Mouse (Mus musculus): Measurements from ENCODE around the gene Med25. TPM values are rescaled to one million over a fixed set of nuclear protein-coding genes. Genes with fewer than 3 reads are reported as not detected.

Gene Med25
- polyA plus RNA-seq, 1 experiment = 105 TPM

- DNase-seq = no peak
- Histone ChIP-seq H3K4me1 (ENCODE audit: control insufficient read depth, insufficient read depth, low read length) (peaks cover 9% of the 10 kb centered on the region), H3K4me3 (replicated peaks; ENCODE audit: insufficient read depth, low read depth, low read length) (no peak overlapping the region), H3K27ac (ENCODE audit: insufficient read depth, low read length) (no peak overlapping the region), H3K27me3 (ENCODE audit: control insufficient read depth, insufficient read depth, low read length) (no peaks in the 10 kb centered on the region)
- TF ChIP-seq POLR2A (IDR thresholded peaks at IDR 0.05; ENCODE audit: borderline replicate concordance, insufficient read depth, low read length) (no peak), CTCF (IDR thresholded peaks at IDR 0.05; ENCODE audit: borderline replicate concordance, insufficient read depth, low read depth, low read length) (no peak)
- WGBS = 91% methylated on average over 2 of the region's 2 CpGs
Measured at GRCm38 (mm10) chr7:44853065-44853464, 39.4 kb downstream of the Med25 start.

- H3K27ac ChIP-seq (ENCODE audit: insufficient read depth, low read length) = no peak overlapping the region
- H3K4me3 ChIP-seq (replicated peaks; ENCODE audit: insufficient read depth, low read depth, low read length) = no peak overlapping the region
- H3K27me3 ChIP-seq (ENCODE audit: control insufficient read depth, insufficient read depth, low read length) = no peaks in the 10 kb centered on the region
- peaks cover 9% of the 10 kb centered on the region for H3K4me1 ChIP-seq (ENCODE audit: control insufficient read depth, insufficient read depth, low read length)
- no peak for TF ChIP-seq CTCF (IDR thresholded peaks at IDR 0.05; ENCODE audit: borderline replicate concordance, insufficient read depth, low read depth, low read length)
- no peak for TF ChIP-seq POLR2A (IDR thresholded peaks at IDR 0.05; ENCODE audit: borderline replicate concordance, insufficient read depth, low read length)
- no peak for DNase-seq
- WGBS = 77% methylated on average over 36 of the region's 36 CpGs
Measured at GRCm38 (mm10) chr7:44852259-44853027, 40.1 kb downstream of the Med25 start.

- Histone ChIP-seq H3K27me3 (ENCODE audit: control insufficient read depth, insufficient read depth, low read length) (no peaks in the 10 kb centered on the region), H3K27ac (ENCODE audit: insufficient read depth, low read length) (no peak overlapping the region), H3K4me1 (ENCODE audit: control insufficient read depth, insufficient read depth, low read length) (peaks cover 9% of the 10 kb centered on the region), H3K4me3 (replicated peaks; ENCODE audit: insufficient read depth, low read depth, low read length) (no peak overlapping the region)
- no peak for DNase-seq
- 89% methylated on average over 12 of the region's 12 CpGs for WGBS
- TF ChIP-seq POLR2A (IDR thresholded peaks at IDR 0.05; ENCODE audit: borderline replicate concordance, insufficient read depth, low read length) (no peak), CTCF (IDR thresholded peaks at IDR 0.05; ENCODE audit: borderline replicate concordance, insufficient read depth, low read depth, low read length) (no peak)
Measured at GRCm38 (mm10) chr7:44851625-44852234, 40.8 kb downstream of the Med25 start.

GRCm38 (mm10) chr7:44850789-44851624, 41.5 kb downstream of the Med25 start:
- 67% methylated on average over 8 of the region's 8 CpGs for WGBS

GRCm38 (mm10) chr7:44850146-44850545, 42.4 kb downstream of the Med25 start:
- Histone ChIP-seq H3K27ac (ENCODE audit: insufficient read depth, low read length) (peak overlapping the region; percentile 96), H3K4me3 (replicated peaks; ENCODE audit: insufficient read depth, low read depth, low read length) (peak overlapping the region; percentile 75), H3K4me1 (ENCODE audit: control insufficient read depth, insufficient read depth, low read length) (peaks cover 9% of the 10 kb centered on the region; the same call in 1 of the 2 replicates), H3K27me3 (ENCODE audit: control insufficient read depth, insufficient read depth, low read length) (no peaks in the 10 kb centered on the region)
- whole genome bisulfite sequencing = 2% methylated on average over 33 of the region's 33 CpGs
- DNase-seq = no peak
- no peak for TF ChIP-seq POLR2A (IDR thresholded peaks at IDR 0.05; ENCODE audit: borderline replicate concordance, insufficient read depth, low read length)
- TF ChIP-seq CTCF (IDR thresholded peaks at IDR 0.05; ENCODE audit: borderline replicate concordance, insufficient read depth, low read depth, low read length) = no peak

More at GRCm38 (mm10) chr7:44850789-44851624, 41.5 kb downstream of the Med25 start:
- H3K27ac ChIP-seq (ENCODE audit: insufficient read depth, low read length) = peak overlapping the region; percentile 41; the same call in 1 of the 2 replicates
- peaks cover 9% of the 10 kb centered on the region for H3K4me1 ChIP-seq (ENCODE audit: control insufficient read depth, insufficient read depth, low read length)
- no peaks in the 10 kb centered on the region for H3K27me3 ChIP-seq (ENCODE audit: control insufficient read depth, insufficient read depth, low read length)
- DNase-seq = peak in 1 of 2 experiments; percentile 22
- TF ChIP-seq POLR2A (IDR thresholded peaks at IDR 0.05; ENCODE audit: borderline replicate concordance, insufficient read depth, low read length) (no peak), CTCF (IDR thresholded peaks at IDR 0.05; ENCODE audit: borderline replicate concordance, insufficient read depth, low read depth, low read length) (no peak)
- H3K4me3 ChIP-seq (replicated peaks; ENCODE audit: insufficient read depth, low read depth, low read length) = peak overlapping the region; percentile 75

GRCm38 (mm10) chr7:44849416-44850111, 42.9 kb downstream of the Med25 start:
- peak overlapping the region; percentile 96 for H3K27ac ChIP-seq (ENCODE audit: insufficient read depth, low read length)
- no peaks in the 10 kb centered on the region for H3K27me3 ChIP-seq (ENCODE audit: control insufficient read depth, insufficient read depth, low read length)
- peak; percentile 53; the same call in 1 of the 2 replicates for TF ChIP-seq POLR2A (IDR thresholded peaks at IDR 0.05; ENCODE audit: borderline replicate concordance, insufficient read depth, low read length)
- no peak for TF ChIP-seq CTCF (IDR thresholded peaks at IDR 0.05; ENCODE audit: borderline replicate concordance, insufficient read depth, low read depth, low read length)
- H3K4me1 ChIP-seq (ENCODE audit: control insufficient read depth, insufficient read depth, low read length) = peaks cover 9% of the 10 kb centered on the region; the same call in 1 of the 2 replicates
- under 1% methylated on average over 41 of the region's 41 CpGs for WGBS
- peak; percentile 92 for DNase-seq
- H3K4me3 ChIP-seq (replicated peaks; ENCODE audit: insufficient read depth, low read depth, low read length) = peak overlapping the region; percentile 75

Data from cerebellum, adult 2 months (tissue).